Mouse (Mus musculus) bone marrow macrophage, adult 2 months (primary cell): Measurements from ENCODE around the gene Batf3.

Source experiments
- CTCF ChIP-seq: IDR thresholded peaks from 2 replicates; pipeline ENCODE4 v1.5.1; 2012; ENCODE audit warnings: low read depth, mild to moderate bottlenecking, low read length, moderate library complexity
- POLR2A ChIP-seq: IDR thresholded peaks from 2 replicates; pipeline ENCODE4 v1.6.1; 2012; ENCODE audit warnings: mild to moderate bottlenecking, low read depth, low read length, borderline replicate concordance

- TF ChIP-seq CTCF (no peak), POLR2A (no peak)
Observed at GRCm38 (mm10) chr1:191073486-191073885, 24.2 kb upstream of the Batf3 start.
